Mouse (Mus musculus) MEL (cell line): ENCODE measurements around the gene Slc35g1.

Experiments
- CTCF ChIP-seq, 3 experiments: IDR thresholded peaks in 2 of 3; conservative IDR thresholded peaks in 1 of 3; 2 replicates each; pipeline ENCODE4 v1.5.1; 2011 to 2012; ENCODE audit warnings: low read length in 3 of 3, low read depth in 2 of 3, mild to moderate bottlenecking in 2 of 3, improper control_type of control experiment in 1 of 3, inconsistent platforms in 1 of 3, mixed read lengths in 1 of 3, moderate library complexity in 1 of 3; ENCODE audit not compliant: control insufficient read depth in 1 of 3, insufficient read depth in 1 of 3, poor library complexity in 1 of 3, severe bottlenecking in 1 of 3
- HCFC1 ChIP-seq: IDR thresholded peaks from 2 replicates; pipeline ENCODE4 v1.6.1; 2012; ENCODE audit warnings: low read depth, mild to moderate bottlenecking, inconsistent platforms, low read length, improper control_type of control experiment, moderate library complexity
- POLR2A ChIP-seq, 2 experiments: IDR thresholded peaks; 2 replicates each; pipeline ENCODE4 v1.6.1; 2011 to 2012; ENCODE audit warnings: low read length in 2 of 2, mild to moderate bottlenecking in 2 of 2, control low read depth in 1 of 2, improper control_type of control experiment in 1 of 2, low read depth in 1 of 2, moderate library complexity in 1 of 2; ENCODE audit not compliant: control insufficient read depth in 1 of 2, insufficient read depth in 1 of 2, poor library complexity in 1 of 2

GRCm38 (mm10) chr19:38432021-38432420, 36.2 kb downstream of the Slc35g1 start:
- TF ChIP-seq CTCF (IDR thresholded peaks at IDR 0.05 in 2 of 3, conservative IDR thresholded peaks at IDR 0.05 in 1 of 3; ENCODE audit: control insufficient read depth in 1 of 3, insufficient read depth in 1 of 3, low read depth in 2 of 3, low read length in 3 of 3, poor library complexity in 1 of 3, severe bottlenecking in 1 of 3) (no peak), POLR2A (IDR thresholded peaks at IDR 0.05; ENCODE audit: control insufficient read depth in 1 of 2, insufficient read depth in 1 of 2, low read depth in 1 of 2, low read length in 2 of 2, poor library complexity in 1 of 2) (no peak), HCFC1 (no peak)
